Mouse (Mus musculus) liver, adult 2 months (tissue): ENCODE measurements around the gene Myocos. TPM values are rescaled to one million over a fixed set of nuclear protein-coding genes. Genes with fewer than 3 reads are reported as not detected.

ENCODE experiments used
- DNase-seq: peaks from one replicate; pipeline ENCODE4 v3.0.0-alpha.2; 2011; ENCODE audit warnings: low read depth, low spot score; ENCODE audit errors: extremely low read depth
- H3K27ac ChIP-seq: fragments of 200-500 bp; replicated peaks from 2 replicates; pipeline ENCODE4 v1.5.1; 2012; ENCODE audit warnings: low read depth, mild to moderate bottlenecking, control low read depth, inconsistent platforms, low read length; ENCODE audit not compliant: insufficient read depth
- H3K27me3 ChIP-seq: fragments of 200-500 bp; 2 replicates; pipeline ENCODE4 v1.6.1; 2012; ENCODE audit warnings: mild to moderate bottlenecking, moderate library complexity, low read length, inconsistent platforms; ENCODE audit not compliant: control insufficient read depth, insufficient read depth
- H3K36me3 ChIP-seq: fragments of 200-500 bp; 2 replicates; pipeline ENCODE4 v1.6.1; 2012; ENCODE audit warnings: low read length, inconsistent platforms; ENCODE audit not compliant: control insufficient read depth, insufficient read depth
- H3K4me1 ChIP-seq: fragments of 200-500 bp; 2 replicates; pipeline ENCODE4 v1.6.1; 2011; ENCODE audit warnings: low read length; ENCODE audit not compliant: control insufficient read depth, insufficient read depth
- H3K4me3 ChIP-seq: fragments of 200-500 bp; 2 replicates; pipeline ENCODE4 v1.5.1; 2011; ENCODE audit warnings: low read depth, mild to moderate bottlenecking, control low read depth, low read length, moderate library complexity; ENCODE audit not compliant: insufficient read depth
- H3K79me2 ChIP-seq: fragments of 200-500 bp; 2 replicates; pipeline ENCODE4 v1.6.1; 2012; ENCODE audit warnings: inconsistent platforms, mild to moderate bottlenecking, low read length, moderate library complexity; ENCODE audit not compliant: control insufficient read depth, insufficient read depth
- H3K9ac ChIP-seq: fragments of 200-500 bp; 2 replicates; pipeline ENCODE4 v1.6.1; 2012; ENCODE audit warnings: low read depth, mild to moderate bottlenecking, control low read depth, inconsistent platforms, low read length
- CTCF ChIP-seq: fragments of 200-500 bp; IDR thresholded peaks from 2 replicates; pipeline ENCODE4 v1.5.1; 2011; ENCODE audit warnings: low read depth, low read length, control low read depth
- POLR2A ChIP-seq: fragments of 200-500 bp; IDR thresholded peaks from 2 replicates; pipeline ENCODE4 v1.6.1; 2011; ENCODE audit warnings: low read length, control low read depth; ENCODE audit not compliant: insufficient read depth; ENCODE audit errors: extremely low read depth
- WGBS: fragments of 180-500 bp; shearing (Covaris S2); methylation state at CpG from one replicate; pipeline ENCODE4 v1.1.7; 2018; 5-methylcytosine and 5-hydroxymethylcytosine counted together
- polyA plus RNA-seq: library from polyadenylated mRNA; depleted of rRNA; stranded (reverse); fragments of >200 nt; gene quantifications from 2 replicates; pipeline ENCODE4 v1.2.3, GENCODE M21; 2012
- total RNA-seq: library from RNA; depleted of rRNA; stranded (reverse); fragments of >200 nt; gene quantifications from 2 replicates; pipeline ENCODE4 v1.2.3, GENCODE M21; 2014

Gene Myocos
- total and polyA plus RNA-seq, 2 experiments = not detected

- no peaks in the 10 kb centered on the region for H3K27me3 ChIP-seq
- 58% methylated on average over 7 of the region's 7 CpGs for WGBS
- H3K27ac ChIP-seq = no peak overlapping the region
- H3K79me2 ChIP-seq = no peaks in the 10 kb centered on the region
- H3K36me3 ChIP-seq = no peaks in the 10 kb centered on the region
- TF ChIP-seq POLR2A = no peak
- no peak for TF ChIP-seq CTCF
- no peaks in the 10 kb centered on the region for H3K4me1 ChIP-seq
- no peak overlapping the region for H3K4me3 ChIP-seq
- DNase-seq = no peak
- H3K9ac ChIP-seq = no peak overlapping the region
These were observed 32.8 kb downstream of the Myocos start for GRCm38 (mm10) chr1:162625229-162625628.

GRCm38 (mm10) chr1:162623895-162624294 is 34.1 kb downstream of the Myocos start:
- Histone ChIP-seq H3K4me3 (no peak overlapping the region), H3K36me3 (no peaks in the 10 kb centered on the region), H3K4me1 (no peaks in the 10 kb centered on the region), H3K27ac (no peak overlapping the region), H3K9ac (no peak overlapping the region), H3K27me3 (no peaks in the 10 kb centered on the region), H3K79me2 (no peaks in the 10 kb centered on the region)
- WGBS = 58% methylated on average over 4 of the region's 4 CpGs
- TF ChIP-seq POLR2A (no peak), CTCF (no peak)
- DNase-seq = no peak

GRCm38 (mm10) chr1:162620487-162620886 is 37.5 kb downstream of the Myocos start:
- Histone ChIP-seq H3K79me2 (no peaks in the 10 kb centered on the region), H3K36me3 (no peaks in the 10 kb centered on the region), H3K4me1 (no peaks in the 10 kb centered on the region), H3K9ac (no peak overlapping the region), H3K27me3 (no peaks in the 10 kb centered on the region), H3K4me3 (no peak overlapping the region), H3K27ac (no peak overlapping the region)
- WGBS = 67% methylated on average over 4 of the region's 4 CpGs
- no peak for DNase-seq
- peak; percentile 60; the same call in 1 of the 2 replicates for TF ChIP-seq CTCF
- TF ChIP-seq POLR2A = no peak

GRCm38 (mm10) chr1:162615511-162615910 is 42.5 kb downstream of the Myocos start:
- Histone ChIP-seq H3K79me2 (no peaks in the 10 kb centered on the region), H3K27ac (no peak overlapping the region), H3K4me1 (no peaks in the 10 kb centered on the region), H3K27me3 (no peaks in the 10 kb centered on the region), H3K9ac (no peak overlapping the region), H3K36me3 (no peaks in the 10 kb centered on the region), H3K4me3 (no peak overlapping the region)
- WGBS = 78% methylated on average over 1 of the region's 1 CpGs
- peak; percentile 30 for DNase-seq
- TF ChIP-seq CTCF (no peak), POLR2A (no peak)

GRCm38 (mm10) chr1:162611191-162611590 is 46.8 kb downstream of the Myocos start:
- Histone ChIP-seq H3K4me1 (no peaks in the 10 kb centered on the region), H3K9ac (no peak overlapping the region), H3K27me3 (no peaks in the 10 kb centered on the region), H3K27ac (no peak overlapping the region), H3K79me2 (no peaks in the 10 kb centered on the region), H3K4me3 (no peak overlapping the region), H3K36me3 (no peaks in the 10 kb centered on the region)
- 76% methylated on average over 4 of the region's 4 CpGs for WGBS
- TF ChIP-seq POLR2A (no peak), CTCF (no peak)
- no peak for DNase-seq

- Histone ChIP-seq H3K4me1 (no peaks in the 10 kb centered on the region), H3K27me3 (no peaks in the 10 kb centered on the region), H3K9ac (no peak overlapping the region), H3K79me2 (no peaks in the 10 kb centered on the region), H3K4me3 (no peak overlapping the region), H3K27ac (no peak overlapping the region), H3K36me3 (no peaks in the 10 kb centered on the region)
- 65% methylated on average over 9 of the region's 9 CpGs for WGBS
- DNase-seq = no peak
- TF ChIP-seq POLR2A (no peak), CTCF (no peak)
These were observed 48.3 kb downstream of the Myocos start for GRCm38 (mm10) chr1:162609633-162610250.
